Mouse (Mus musculus) MEL (cell line): ENCODE results near the gene Odr4. TPM values are rescaled to one million over a fixed set of nuclear protein-coding genes. Genes with fewer than 3 reads are reported as not detected.
A peak's percentile ranks its signal among the peaks of the same experiment; 100 is the strongest.

Experiments
- DNase-seq: peaks from one replicate; pipeline ENCODE4 v3.0.0; 2011; ENCODE audit warnings: low read depth, low spot score
- H3K27ac ChIP-seq: 2 replicates; pipeline ENCODE4 v1.5.1; 2012; ENCODE audit warnings: low read depth, mild to moderate bottlenecking, control low read depth, low read length, moderate library complexity; ENCODE audit not compliant: control insufficient read depth
- H3K27me3 ChIP-seq, 2 experiments: fragments of 150-350 bp in 1 of 2; sonication (generic) in 1 of 2; 2 replicates each; pipeline ENCODE4 v1.6.1; 2012; ENCODE audit warnings: low read length in 2 of 2, mild to moderate bottlenecking in 2 of 2, improper control_type of control experiment in 1 of 2, moderate library complexity in 1 of 2; ENCODE audit not compliant: insufficient read depth in 2 of 2, control insufficient read depth in 1 of 2
- H3K36me3 ChIP-seq, 2 experiments: 2 replicates each; pipeline ENCODE4 v1.6.1; 2012 to 2014; ENCODE audit warnings: low read length in 2 of 2, improper control_type of control experiment in 1 of 2, inconsistent platforms in 1 of 2, mild to moderate bottlenecking in 1 of 2; ENCODE audit not compliant: insufficient read depth in 2 of 2, control insufficient read depth in 1 of 2
- H3K4me1 ChIP-seq, 2 experiments: fragments of 150-350 bp in 1 of 2; sonication (generic) in 1 of 2; 2 replicates each; pipeline ENCODE4 v1.6.1; 2012; ENCODE audit warnings: low read length in 2 of 2, improper control_type of control experiment in 1 of 2, mild to moderate bottlenecking in 1 of 2; ENCODE audit not compliant: insufficient read depth in 2 of 2, control insufficient read depth in 1 of 2
- H3K4me3 ChIP-seq, 2 experiments: fragments of 150-350 bp in 1 of 2; sonication (generic) in 1 of 2; 2 replicates each; pipeline ENCODE4 v1.5.1; 2012; ENCODE audit warnings: low read depth in 2 of 2, low read length in 2 of 2, mild to moderate bottlenecking in 2 of 2, moderate library complexity in 2 of 2, control low read depth in 1 of 2, improper control_type of control experiment in 1 of 2; ENCODE audit not compliant: control insufficient read depth in 1 of 2, insufficient read depth in 1 of 2
- H3K79me2 ChIP-seq: 2 replicates; pipeline ENCODE4 v1.6.1; 2012; ENCODE audit warnings: mild to moderate bottlenecking, low read length, moderate library complexity; ENCODE audit not compliant: control insufficient read depth, poor library complexity, insufficient read depth
- H3K9ac ChIP-seq: 2 replicates; pipeline ENCODE4 v1.6.1; 2012; ENCODE audit warnings: low read depth, mild to moderate bottlenecking, control low read depth, low read length, moderate library complexity; ENCODE audit not compliant: control insufficient read depth, poor library complexity, severe bottlenecking
- H3K9me3 ChIP-seq: fragments of 150-350 bp; sonication (generic); replicated peaks from 2 replicates; pipeline ENCODE4 v1.6.1; 2012; ENCODE audit warnings: mild to moderate bottlenecking, low read length, improper control_type of control experiment, moderate library complexity; ENCODE audit not compliant: insufficient read depth
- BHLHE40 ChIP-seq: IDR thresholded peaks from 2 replicates; pipeline ENCODE4 v1.6.1; 2012; ENCODE audit warnings: low read depth, mild to moderate bottlenecking, inconsistent platforms, low read length, improper control_type of control experiment, borderline replicate concordance
- CHD2 ChIP-seq: IDR thresholded peaks from 2 replicates; pipeline ENCODE4 v1.6.1; 2011; ENCODE audit warnings: low read length, improper control_type of control experiment
- EP300 ChIP-seq, 2 experiments: IDR thresholded peaks; 2 replicates each; pipeline ENCODE4 v1.6.1; 2011; ENCODE audit warnings: improper control_type of control experiment in 2 of 2, low read length in 2 of 2, low read depth in 1 of 2, mild to moderate bottlenecking in 1 of 2
- ETS1 ChIP-seq: IDR thresholded peaks from 2 replicates; pipeline ENCODE4 v1.6.1; 2012; ENCODE audit warnings: low read depth, mild to moderate bottlenecking, inconsistent platforms, low read length, improper control_type of control experiment, moderate library complexity
- GABPA ChIP-seq: IDR thresholded peaks from 2 replicates; pipeline ENCODE4 v1.6.1; 2012; ENCODE audit warnings: low read depth, mild to moderate bottlenecking, inconsistent platforms, low read length, improper control_type of control experiment, moderate library complexity
- HCFC1 ChIP-seq: IDR thresholded peaks from 2 replicates; pipeline ENCODE4 v1.6.1; 2012; ENCODE audit warnings: low read depth, mild to moderate bottlenecking, inconsistent platforms, low read length, improper control_type of control experiment, moderate library complexity
- JUND ChIP-seq: IDR thresholded peaks from 2 replicates; pipeline ENCODE4 v1.6.1; 2011; ENCODE audit warnings: low read depth, mild to moderate bottlenecking, improper control_type of control experiment, low read length
- KAT2A ChIP-seq: conservative IDR thresholded peaks from 2 replicates; pipeline ENCODE4 v1.6.1; 2012; ENCODE audit warnings: low read depth, low read length, improper control_type of control experiment, inconsistent platforms
- MAZ ChIP-seq: IDR thresholded peaks from 2 replicates; pipeline ENCODE4 v1.6.1; 2012; ENCODE audit warnings: low read depth, mild to moderate bottlenecking, inconsistent platforms, low read length, improper control_type of control experiment
- MYB ChIP-seq: IDR thresholded peaks from 2 replicates; pipeline ENCODE4 v1.6.1; 2011; ENCODE audit warnings: mild to moderate bottlenecking, low read depth, low read length, improper control_type of control experiment
- MYC ChIP-seq: IDR thresholded peaks from 2 replicates; pipeline ENCODE4 v1.6.1; 2011; ENCODE audit warnings: low read depth, mild to moderate bottlenecking, low read length, improper control_type of control experiment, moderate library complexity
- NRF1 ChIP-seq: IDR thresholded peaks from 2 replicates; pipeline ENCODE4 v1.6.1; 2014; ENCODE audit warnings: low read depth, mild to moderate bottlenecking, inconsistent platforms, low read length, improper control_type of control experiment, moderate library complexity; ENCODE audit not compliant: poor library complexity, insufficient read depth, severe bottlenecking
- POLR2AphosphoS2 ChIP-seq: IDR thresholded peaks from 2 replicates; pipeline ENCODE4 v1.6.1; 2011; ENCODE audit warnings: low read length, improper control_type of control experiment
- RAD21 ChIP-seq: IDR thresholded peaks from 2 replicates; pipeline ENCODE4 v1.6.1; 2011; ENCODE audit warnings: mild to moderate bottlenecking, low read depth, low read length, improper control_type of control experiment
- TBP ChIP-seq: IDR thresholded peaks from 2 replicates; pipeline ENCODE4 v1.8.0; 2011; ENCODE audit warnings: low read depth, low read length, improper control_type of control experiment
- TCF12 ChIP-seq: IDR thresholded peaks from 2 replicates; pipeline ENCODE4 v1.6.1; 2014; ENCODE audit warnings: low read depth, mild to moderate bottlenecking, inconsistent platforms, low read length, improper control_type of control experiment, moderate library complexity
- polyA plus RNA-seq, 2 experiments: library from polyadenylated mRNA; stranded (reverse) in 1 of 2; unstranded in 1 of 2; fragments of >175 nt in 1 of 2; fragments of >200 nt in 1 of 2; gene quantifications; 2 replicates each; pipeline versions ENCODE4 v1.2.1 to v1.2.4; 2012; ENCODE audit warnings: low replicate concordance in 2 of 2, low read depth in 1 of 2; ENCODE audit not compliant: insufficient read length in 2 of 2, insufficient read depth in 1 of 2, missing spikeins in 1 of 2
- total RNA-seq: library from RNA; depleted of rRNA; stranded (reverse); fragments of 300-350 nt; gene quantifications from 2 replicates; pipeline ENCODE4 v1.2.3, GENCODE M21; 2012

The Odr4 gene
- total and polyA plus RNA-seq, 3 experiments, result 23.1 to 30.1 TPM; not detected in 1

- no peaks in the 10 kb centered on the region for H3K4me1 ChIP-seq
- no peaks in the 10 kb centered on the region for H3K79me2 ChIP-seq
- H3K27ac ChIP-seq, result no peak overlapping the region
- no peak overlapping the region for H3K9ac ChIP-seq
- no peaks in the 10 kb centered on the region for H3K27me3 ChIP-seq
- H3K9me3 ChIP-seq, result no peaks in the 10 kb centered on the region
- peak; percentile 13 for DNase-seq
- TF ChIP-seq HCFC1 (no peak), RAD21 (no peak), BHLHE40 (no peak), KAT2A (no peak)
- TF ChIP-seq, all 39 proteins: peak for 0
- no peak overlapping the region for H3K4me3 ChIP-seq
- H3K36me3 ChIP-seq, result peaks cover 0 to 68% of the 10 kb centered on the region in 2 experiments; a peak in 2 of 4 replicates
Measured at GRCm38 (mm10) chr1:150426216-150426615, 33.3 kb upstream of the Odr4 start.

GRCm38 (mm10) chr1:150425665-150426064, 32.8 kb upstream of the Odr4 start:
- Histone ChIP-seq H3K79me2 (no peaks in the 10 kb centered on the region), H3K9ac (no peak overlapping the region), H3K4me1 (no peaks in the 10 kb centered on the region), H3K4me3 (no peak overlapping the region), H3K36me3 (peaks cover 0 to 68% of the 10 kb centered on the region in 2 experiments; a peak in 2 of 4 replicates), H3K9me3 (no peaks in the 10 kb centered on the region), H3K27me3 (no peaks in the 10 kb centered on the region), H3K27ac (no peak overlapping the region)
- TF ChIP-seq MYB, result no peak
- no peak for DNase-seq

- H3K27me3 ChIP-seq, result no peaks in the 10 kb centered on the region
- no peak overlapping the region for H3K9ac ChIP-seq
- TF ChIP-seq POLR2AphosphoS2 (no peak), GABPA (no peak), ETS1 (no peak), RAD21 (no peak), TCF12 (no peak), KAT2A (no peak), MAZ (no peak), EP300 (IDR thresholded peaks at IDR 0.05; ENCODE audit: low read depth in 1 of 2, low read length in 2 of 2) (no peak), JUND (no peak), NRF1 (no peak), MYB (no peak), TBP (no peak), MYC (no peak), CHD2 (no peak)
- DNase-seq, result no peak
- H3K79me2 ChIP-seq, result no peaks in the 10 kb centered on the region; the same call in 1 of the 2 replicates
- H3K36me3 ChIP-seq, result peaks cover 0 to 62% of the 10 kb centered on the region in 2 experiments; a peak in 2 of 4 replicates
- no peak overlapping the region for H3K27ac ChIP-seq
- no peak overlapping the region for H3K4me3 ChIP-seq
- no peaks in the 10 kb centered on the region for H3K9me3 ChIP-seq
- no peaks in the 10 kb centered on the region for H3K4me1 ChIP-seq
Measured at GRCm38 (mm10) chr1:150418426-150418825, 25.5 kb upstream of the Odr4 start.
